Mouse (Mus musculus): ENCODE measurements around the gene Acp5. TPM values are rescaled to one million over a fixed set of nuclear protein-coding genes. Genes with fewer than 3 reads are reported as not detected.

Gene Acp5
- polyA plus RNA-seq, 1 experiment from 2014 or later: 9.1 TPM

DNA sequence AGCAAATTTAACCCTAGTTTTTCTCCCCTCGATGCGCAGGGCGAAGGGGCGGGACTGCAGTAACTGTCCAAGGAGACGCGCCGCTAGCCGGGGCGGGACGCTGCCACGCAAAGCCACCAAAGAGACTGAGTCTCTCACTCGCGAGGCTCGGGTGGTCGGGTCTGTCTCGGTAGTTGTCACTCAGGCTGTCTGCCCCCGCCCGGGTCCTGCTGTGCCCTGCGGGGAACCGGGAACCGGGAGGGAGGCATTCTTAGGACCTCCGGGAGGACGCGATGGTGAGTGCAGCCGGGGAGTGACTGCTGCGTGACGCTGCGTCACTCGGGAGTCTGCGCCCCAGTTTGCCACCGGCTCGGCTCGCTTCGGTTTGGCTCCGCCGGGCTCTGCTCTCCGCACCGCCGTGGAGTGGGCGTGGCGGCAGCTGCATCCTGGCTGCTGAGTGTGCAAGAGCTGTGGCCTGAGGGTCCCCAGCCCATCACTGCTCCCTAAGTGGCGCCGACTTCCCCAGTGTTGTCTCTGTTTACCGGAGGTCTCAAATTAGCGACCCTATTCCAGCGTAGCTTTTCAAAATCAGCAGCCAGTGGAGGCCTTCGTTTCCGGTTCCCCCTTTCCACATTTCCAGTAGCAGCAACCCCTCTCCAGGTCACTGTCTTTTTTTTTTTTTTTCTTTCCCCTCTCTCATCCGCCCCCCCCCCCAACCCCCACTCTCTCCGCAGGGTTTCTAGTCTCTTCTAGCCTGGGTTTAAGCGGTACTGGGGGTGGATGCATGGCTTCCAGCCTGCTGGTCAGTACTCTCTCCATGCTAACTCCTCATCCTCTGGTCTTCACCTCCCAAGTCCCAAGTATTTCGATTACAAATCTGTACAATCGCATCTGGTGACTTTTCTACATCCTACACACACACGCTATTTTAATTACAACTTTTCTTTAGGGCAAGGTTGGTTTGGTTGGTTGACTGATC is 29.5 kb upstream of the Acp5 start:
- Histone ChIP-seq H3K4me1 (ENCODE audit: insufficient read depth, low read depth, low read length) (no peaks in the 10 kb centered on the region), H3K9me3 (ENCODE audit: low read length) (no peaks in the 10 kb centered on the region), H3K4me3 (ENCODE audit: low read depth, low read length) (peak overlapping the region; percentile 53), H3K4me2 (replicated peaks; ENCODE audit: low read depth, low read length) (peak overlapping the region; percentile 97), H3K9ac (replicated peaks; ENCODE audit: low read depth) (peak overlapping the region; percentile 41), H3K27me3 (replicated peaks; ENCODE audit: insufficient read depth, low read length) (no peaks in the 10 kb centered on the region), H3K27ac (ENCODE audit: low read length) (no peak overlapping the region), H3K36me3 (ENCODE audit: insufficient read depth, low read length) (no peaks in the 10 kb centered on the region)
- no peak for TF ChIP-seq CTCF (IDR thresholded peaks at IDR 0.05)
- no peak for TF ChIP-seq EP300 (IDR thresholded peaks at IDR 0.05)
- DNase-seq (ENCODE audit: low spot score): peak; percentile 57
- WGBS: 4% methylated on average over 53 of the region's 54 CpGs
- ATAC-seq: peak; percentile 79

DNA sequence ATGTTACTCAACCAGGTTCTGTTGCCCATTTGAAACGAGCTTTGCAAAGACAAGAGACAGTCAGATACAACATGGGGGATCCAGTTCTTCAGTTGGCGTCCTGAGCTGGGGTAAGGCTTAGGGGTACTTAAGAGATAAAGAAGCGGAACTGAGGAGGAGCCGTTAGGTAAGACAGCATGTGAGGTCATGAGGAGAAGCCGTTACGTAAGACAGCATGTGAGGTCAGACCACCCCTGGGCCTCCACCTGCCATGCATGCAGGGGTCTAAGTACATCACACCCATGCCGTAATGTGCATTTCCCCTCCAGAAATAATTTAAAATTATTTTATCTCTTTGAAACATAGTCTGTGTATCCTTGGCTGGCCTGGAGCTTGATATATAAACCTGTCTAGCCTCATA is 27.4 kb upstream of the Acp5 start:
- 81% methylated on average over 7 of the region's 7 CpGs for WGBS
- Histone ChIP-seq H3K9me3 (ENCODE audit: low read length) (no peaks in the 10 kb centered on the region), H3K36me3 (ENCODE audit: insufficient read depth, low read length) (no peaks in the 10 kb centered on the region), H3K27me3 (replicated peaks; ENCODE audit: insufficient read depth, low read length) (no peaks in the 10 kb centered on the region), H3K4me1 (ENCODE audit: insufficient read depth, low read depth, low read length) (no peaks in the 10 kb centered on the region), H3K4me2 (replicated peaks; ENCODE audit: low read depth, low read length) (no peak overlapping the region), H3K9ac (replicated peaks; ENCODE audit: low read depth) (no peak overlapping the region), H3K4me3 (ENCODE audit: low read depth, low read length) (no peak overlapping the region), H3K27ac (ENCODE audit: low read length) (no peak overlapping the region)
- TF ChIP-seq CTCF (IDR thresholded peaks at IDR 0.05) (no peak), EP300 (IDR thresholded peaks at IDR 0.05) (no peak)
- DNase-seq (ENCODE audit: low spot score): no peak
- ATAC-seq: no peak

DNA sequence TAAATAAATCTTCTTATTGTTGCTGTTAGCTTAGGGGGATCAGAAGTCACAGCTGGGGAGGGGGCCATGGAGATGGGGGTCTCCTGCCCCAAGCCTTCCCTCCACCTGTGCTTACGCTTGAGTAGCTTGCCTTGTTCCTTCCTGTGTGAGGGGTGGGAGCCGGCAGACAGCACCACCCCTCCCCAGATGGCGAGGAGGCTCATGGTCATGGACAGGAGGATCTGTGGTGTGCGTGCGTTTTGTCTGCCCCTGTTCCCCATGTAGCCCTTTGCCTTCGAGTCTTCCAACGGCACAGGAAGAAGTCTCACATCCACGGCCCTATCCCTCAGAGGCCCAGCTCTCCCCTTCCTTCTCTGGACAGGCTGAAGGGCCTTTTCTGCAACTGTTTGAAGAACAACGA is 26.8 kb upstream of the Acp5 start:
- H3K27ac ChIP-seq (ENCODE audit: low read length): no peak overlapping the region
- 66% methylated on average over 9 of the region's 9 CpGs for WGBS
- H3K4me3 ChIP-seq (ENCODE audit: low read depth, low read length): no peak overlapping the region
- no peak overlapping the region for H3K9ac ChIP-seq (replicated peaks; ENCODE audit: low read depth)
- H3K27me3 ChIP-seq (replicated peaks; ENCODE audit: insufficient read depth, low read length): no peaks in the 10 kb centered on the region
- DNase-seq (ENCODE audit: low spot score): no peak
- H3K4me2 ChIP-seq (replicated peaks; ENCODE audit: low read depth, low read length): no peak overlapping the region
- TF ChIP-seq EP300 (IDR thresholded peaks at IDR 0.05): no peak
- peaks cover 4% of the 10 kb centered on the region; the same call in 1 of the 2 replicates for H3K4me1 ChIP-seq (ENCODE audit: insufficient read depth, low read depth, low read length)
- H3K9me3 ChIP-seq (ENCODE audit: low read length): no peaks in the 10 kb centered on the region
- H3K36me3 ChIP-seq (ENCODE audit: insufficient read depth, low read length): no peaks in the 10 kb centered on the region
- ATAC-seq: no peak

- peaks cover 5% of the 10 kb centered on the region; the same call in 1 of the 2 replicates for H3K4me1 ChIP-seq (ENCODE audit: insufficient read depth, low read depth, low read length)
- DNase-seq (ENCODE audit: low spot score) (no peak), ATAC-seq (no peak)
- H3K9me3 ChIP-seq (ENCODE audit: low read length): no peaks in the 10 kb centered on the region
- no peak for TF ChIP-seq CTCF (IDR thresholded peaks at IDR 0.05)
- TF ChIP-seq EP300 (IDR thresholded peaks at IDR 0.05): no peak
- 33% methylated on average over 6 of the region's 6 CpGs for WGBS
- H3K9ac ChIP-seq (replicated peaks; ENCODE audit: low read depth): no peak overlapping the region
- H3K27ac ChIP-seq (ENCODE audit: low read length): no peak overlapping the region
- H3K4me3 ChIP-seq (ENCODE audit: low read depth, low read length): no peak overlapping the region
- H3K4me2 ChIP-seq (replicated peaks; ENCODE audit: low read depth, low read length): no peak overlapping the region
- no peaks in the 10 kb centered on the region for H3K27me3 ChIP-seq (replicated peaks; ENCODE audit: insufficient read depth, low read length)
- H3K36me3 ChIP-seq (ENCODE audit: insufficient read depth, low read length): no peaks in the 10 kb centered on the region
These were observed 25.8 kb upstream of the Acp5 start for GRCm38 (mm10) chr9:22161299-22161698.

- no peaks in the 10 kb centered on the region for H3K36me3 ChIP-seq (ENCODE audit: insufficient read depth, low read length)
These were observed 22.2 kb upstream of the Acp5 start for GRCm38 (mm10) chr9:22157516-22158265.

More at GRCm38 (mm10) chr9:22157516-22158265, 22.2 kb upstream of the Acp5 start:
- Histone ChIP-seq H3K9me3 (ENCODE audit: low read length) (0 out of 2 replicates have a peak, but pooled peaks cover 3% of the 10 kb centered on the region), H3K4me3 (ENCODE audit: low read depth, low read length) (peak overlapping the region; percentile 71), H3K27ac (ENCODE audit: low read length) (peak overlapping the region; percentile 94; the same call in 1 of the 2 replicates), H3K4me1 (ENCODE audit: insufficient read depth, low read depth, low read length) (peaks cover 5% of the 10 kb centered on the region; the same call in 1 of the 2 replicates), H3K4me2 (replicated peaks; ENCODE audit: low read depth, low read length) (peak overlapping the region; percentile 72), H3K9ac (replicated peaks; ENCODE audit: low read depth) (peak overlapping the region; percentile 86), H3K27me3 (replicated peaks; ENCODE audit: insufficient read depth, low read length) (no peaks in the 10 kb centered on the region)
- no peak for DNase-seq (ENCODE audit: low spot score)
- WGBS: 64% methylated on average over 34 of the region's 34 CpGs
- ATAC-seq: no peak
- TF ChIP-seq CTCF (IDR thresholded peaks at IDR 0.05) (no peak), EP300 (IDR thresholded peaks at IDR 0.05) (no peak)
